Mouse (Mus musculus): ENCODE results near the gene Mgll.

DNA sequence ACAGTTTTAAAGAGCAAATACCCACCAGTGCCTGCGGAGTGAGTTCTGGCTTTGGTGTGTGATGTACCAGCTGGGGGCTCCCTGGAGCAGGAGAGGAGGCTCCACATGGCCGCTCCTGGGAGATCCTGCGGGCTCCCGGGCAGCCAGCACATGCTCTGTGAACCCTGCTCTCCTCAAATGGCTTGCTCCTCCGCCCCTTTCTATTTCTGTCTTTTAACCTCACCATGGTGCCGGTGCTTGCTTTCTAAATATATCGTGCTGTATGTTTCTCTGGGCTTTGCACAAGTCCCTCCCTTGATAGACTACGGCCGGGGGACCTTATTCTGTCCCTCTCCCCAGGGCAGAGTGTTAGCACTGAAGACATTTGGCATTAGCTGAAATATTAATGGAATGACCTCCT lies 133.0 kb downstream of the Mgll start:
- no peak for TF ChIP-seq CTCF (conservative IDR thresholded peaks at IDR 0.05; ENCODE audit: low read length)
- no peak for TF ChIP-seq POU5F1 (IDR thresholded peaks at IDR 0.05; ENCODE audit: borderline replicate concordance, low read length)
